Mouse (Mus musculus): ENCODE data around the gene Scgb2b12. TPM values are rescaled to one million over a fixed set of nuclear protein-coding genes. Genes with fewer than 3 reads are reported as not detected.
"Not testable (repeated sequence)": the region's sequence is repeated elsewhere in the genome, so short reads cannot be mapped to it uniquely, and the experiment has no call there.

Scgb2b12 gene
- total RNA-seq (2018; cell fraction: chromatin; rRNA removed) = not detected
- not detected for total RNA-seq (2018; cell fraction: cytosol; rRNA removed)
- not detected for total RNA-seq (2018; cell fraction: nucleus; rRNA removed)
- polyA plus RNA-seq (2018) = not detected in 3 replicates

DNA sequence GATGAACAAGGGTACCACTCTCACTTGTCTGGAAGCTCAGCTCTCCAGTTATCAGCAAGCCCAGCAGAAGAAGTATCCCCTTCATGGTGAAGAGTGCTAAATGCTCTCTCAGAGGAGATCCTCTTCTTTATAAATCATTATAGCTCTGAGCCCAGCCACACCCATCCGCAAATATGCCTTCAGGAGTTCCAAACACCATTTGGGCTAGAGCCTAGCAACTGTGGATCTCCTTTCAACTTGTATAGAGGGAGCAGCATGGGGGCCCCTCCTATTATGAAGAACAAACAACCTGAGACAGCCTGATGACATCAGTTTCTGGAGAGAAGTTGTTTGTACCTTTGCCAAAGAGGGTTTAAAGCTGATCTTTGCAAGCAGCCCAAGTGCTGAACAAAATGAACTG lies at the start of gene Scgb2b12:
TSS of gene Scgb2b12 (minus strand) at position 101 of the 400 bp plus-strand sequence.
- 92% methylated on average over 1 of the region's 1 CpGs for WGBS (ENCODE audit: missing documents)
- H3K4me3 ChIP-seq (ENCODE audit: inconsistent target); H3K27ac ChIP-seq; H3K79me2 ChIP-seq (ENCODE audit: inconsistent target); H3K36me3 ChIP-seq (ENCODE audit: inconsistent target): not testable (repeated sequence)

DNA sequence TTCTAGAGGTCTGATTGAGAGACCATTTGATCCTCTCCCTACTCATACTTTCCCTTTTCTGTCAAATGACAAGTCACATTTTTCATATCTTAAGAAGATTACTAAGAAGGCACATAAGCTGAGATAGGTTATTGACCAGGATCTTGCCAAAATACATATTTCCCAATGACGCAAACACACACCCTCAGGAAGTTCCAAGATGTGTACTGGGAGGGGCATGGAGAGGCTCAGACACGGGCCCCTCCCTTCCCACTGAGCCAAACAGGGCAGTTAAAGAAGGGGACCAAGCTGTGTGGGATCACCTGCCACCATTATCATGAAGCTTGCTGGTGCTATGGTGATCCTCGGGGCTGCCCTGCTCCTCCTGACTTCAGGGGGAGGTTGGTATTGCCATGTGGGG lies 6.8 kb upstream of the Scgb2b12 start, which contains the start of gene Scgb1b12:
TSS of gene Scgb1b12 (plus strand) at position 301 of the 400 bp plus-strand sequence.
- H3K79me2 ChIP-seq (ENCODE audit: inconsistent target); H3K27ac ChIP-seq; H3K36me3 ChIP-seq (ENCODE audit: inconsistent target); H3K4me3 ChIP-seq (ENCODE audit: inconsistent target): not testable (repeated sequence)
- 80% methylated on average over 1 of the region's 3 CpGs for WGBS (ENCODE audit: missing documents)

Other genes with a start within 250 kb of the Scgb2b12 start
- not detected in 3 replicates for gene Scgb1b10, start 226.4 kb downstream of the Scgb2b12 start, polyA plus RNA-seq (2018)
- gene Scgb2b11, start 116.1 kb downstream of the Scgb2b12 start, polyA plus RNA-seq (2018) = not detected in 3 replicates
- gene Scgb1b11, start 104.4 kb downstream of the Scgb2b12 start, polyA plus RNA-seq (2018) = not detected in 3 replicates
- gene Scgb1b12, start 6.9 kb upstream of the Scgb2b12 start, polyA plus RNA-seq (2018) = not detected in 3 replicates
- gene Scgb1b29, start 114.3 kb upstream of the Scgb2b12 start, polyA plus RNA-seq (2018) = not detected in 3 replicates